Mouse (Mus musculus) cerebellum, postnatal 25 days (tissue): ENCODE results near the gene Atad1.

Experiments
- DNase-seq, 2 experiments: peaks; one replicate each; pipeline ENCODE4 v3.0.0; 2021; ENCODE audit warnings: mixed read lengths in 2 of 2

Atad1 gene

GRCm38 (mm10) chr19:32665243-32665642, 74.3 kb downstream of the Atad1 start:
- DNase-seq: no peak

- DNase-seq: no peak
Observed at GRCm38 (mm10) chr19:32662936-32663335, 76.7 kb downstream of the Atad1 start.

DNA sequence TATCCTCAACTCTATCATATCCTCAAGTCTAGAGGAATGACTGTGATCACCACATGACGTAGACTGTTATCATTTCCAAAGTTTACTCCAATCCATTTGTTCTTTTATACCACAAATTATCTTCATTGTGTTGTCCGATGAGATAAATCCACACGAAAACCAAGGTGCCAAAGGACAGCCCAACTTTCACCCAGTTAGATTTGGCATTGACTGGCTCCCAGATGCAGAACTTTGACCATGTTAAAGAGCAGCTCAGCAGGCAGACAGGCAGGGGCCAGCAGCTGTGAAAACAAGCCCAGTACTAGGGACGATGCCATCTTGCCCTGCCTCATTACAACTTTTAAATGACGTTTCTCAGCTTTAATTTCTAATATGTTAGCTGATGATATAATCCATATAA, 80.2 kb downstream of the Atad1 start:
- DNase-seq: no peak

DNA sequence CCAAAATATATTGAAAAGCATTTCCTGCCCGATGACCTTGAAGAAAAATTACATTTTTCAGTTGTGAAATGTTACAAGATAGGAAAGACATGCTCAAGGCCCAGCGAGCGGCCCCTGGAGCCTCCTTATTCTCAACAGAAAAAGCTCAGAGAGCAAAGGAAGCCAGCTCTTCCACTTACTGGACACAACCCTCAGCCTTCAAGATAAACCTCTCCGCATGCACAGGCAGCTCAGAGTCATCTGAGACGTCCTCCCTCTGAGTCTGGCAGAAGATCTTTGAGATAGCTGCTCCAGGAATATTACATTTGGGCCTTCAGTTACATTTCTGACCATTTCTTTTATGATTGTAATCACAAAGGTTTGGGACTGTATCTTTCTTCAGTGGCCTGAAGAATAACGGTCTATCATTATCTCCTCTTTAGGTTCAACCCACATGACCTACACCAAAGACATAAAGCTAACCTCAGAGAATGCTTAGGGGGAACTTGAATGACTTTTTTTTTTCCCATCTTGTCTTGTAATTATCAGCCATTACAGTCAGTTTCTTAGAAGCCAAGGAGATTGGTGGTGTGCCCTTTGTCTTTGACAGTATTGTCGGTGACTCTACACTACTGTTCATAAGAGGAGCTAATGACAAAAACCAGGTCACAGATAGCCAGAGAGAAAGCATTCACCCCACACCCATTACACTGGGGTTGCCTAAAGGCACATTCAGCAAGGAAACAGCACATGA, 85.8 kb downstream of the Atad1 start:
- DNase-seq: no peak

DNA sequence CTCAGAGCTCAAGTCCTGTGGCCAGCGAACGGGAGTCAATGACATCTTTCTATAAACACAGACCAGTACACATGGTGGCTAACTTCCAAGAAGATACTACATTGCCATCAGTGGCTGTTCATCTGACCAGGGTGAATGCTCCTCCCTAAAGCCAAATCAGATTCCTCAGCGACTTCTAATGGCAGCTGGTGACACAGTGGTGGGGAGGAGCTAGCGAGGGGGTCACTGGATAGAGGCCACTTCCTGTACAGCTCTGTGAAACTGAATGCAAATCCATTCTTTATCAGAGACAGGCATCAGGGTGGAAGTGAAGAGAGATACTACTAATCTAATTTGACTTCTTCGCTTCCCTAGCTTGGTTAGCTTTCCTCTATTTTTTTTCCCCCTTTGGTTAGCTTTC, 86.5 kb downstream of the Atad1 start:
- DNase-seq: no peak

DNA sequence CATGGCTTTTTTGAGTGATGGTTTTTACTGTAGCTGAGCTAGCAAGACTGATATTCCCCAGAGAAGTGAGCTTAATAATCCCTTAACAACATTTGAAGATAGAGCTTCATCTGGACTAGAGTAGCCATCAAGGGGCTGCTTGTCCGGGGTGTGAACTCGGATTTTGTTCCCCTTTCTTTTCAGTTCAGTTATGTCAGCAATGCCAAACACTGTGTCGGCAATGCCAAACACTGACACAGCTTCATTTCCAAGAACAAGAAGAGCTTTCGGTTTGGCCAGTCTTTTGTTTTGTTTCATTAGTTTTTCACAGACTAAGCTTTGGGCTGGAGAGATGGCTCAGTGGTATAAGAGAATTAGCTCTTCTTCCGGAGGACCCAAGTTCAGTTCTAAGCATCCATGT, 88.5 kb downstream of the Atad1 start:
- DNase-seq: no peak

- DNase-seq: no peak
Observed at GRCm38 (mm10) chr19:32648019-32648571, 91.5 kb downstream of the Atad1 start.

- no peak for DNase-seq
Observed at GRCm38 (mm10) chr19:32646382-32646781, 93.2 kb downstream of the Atad1 start.

DNA sequence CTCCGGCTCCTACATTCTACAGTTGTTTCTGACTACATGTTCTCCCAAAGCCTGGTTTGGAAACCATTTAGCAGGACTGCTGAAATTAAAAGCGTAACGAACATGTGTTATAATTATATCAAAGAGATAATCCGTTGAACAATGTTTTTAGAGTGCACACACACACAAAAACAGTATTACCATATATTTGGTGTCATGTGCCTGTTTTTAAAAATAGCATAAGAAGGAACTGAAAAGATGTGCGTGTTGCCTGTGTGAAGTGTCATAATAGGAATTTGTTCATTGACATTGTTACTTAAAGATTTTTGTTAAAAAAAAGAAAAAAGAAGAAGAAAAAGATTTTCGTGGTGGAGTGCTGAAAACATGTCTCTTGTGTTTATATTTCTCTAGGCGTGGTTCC, 93.6 kb downstream of the Atad1 start:
- no peak for DNase-seq

DNA sequence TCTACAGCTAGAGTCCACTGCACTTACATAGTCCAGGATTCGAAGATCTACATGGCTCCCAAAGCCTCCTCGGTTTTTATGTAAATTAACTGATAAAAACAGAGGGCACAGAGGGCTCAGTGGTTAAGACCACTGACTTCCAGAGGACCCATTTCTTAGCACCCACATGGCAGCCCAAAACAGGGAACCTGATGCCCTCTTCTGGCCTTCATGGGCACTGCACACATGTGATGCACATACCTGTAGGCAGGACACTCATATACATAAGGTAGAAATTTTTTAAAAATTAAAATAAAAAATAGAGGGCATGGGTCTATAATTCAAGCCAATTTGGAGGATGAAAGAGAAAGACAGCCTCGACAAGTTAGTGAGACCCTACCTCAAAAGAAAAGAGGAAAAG, 95.9 kb downstream of the Atad1 start:
- no peak for DNase-seq

- DNase-seq: no peak
Observed at GRCm38 (mm10) chr19:32641995-32642394, 97.6 kb downstream of the Atad1 start.

DNA sequence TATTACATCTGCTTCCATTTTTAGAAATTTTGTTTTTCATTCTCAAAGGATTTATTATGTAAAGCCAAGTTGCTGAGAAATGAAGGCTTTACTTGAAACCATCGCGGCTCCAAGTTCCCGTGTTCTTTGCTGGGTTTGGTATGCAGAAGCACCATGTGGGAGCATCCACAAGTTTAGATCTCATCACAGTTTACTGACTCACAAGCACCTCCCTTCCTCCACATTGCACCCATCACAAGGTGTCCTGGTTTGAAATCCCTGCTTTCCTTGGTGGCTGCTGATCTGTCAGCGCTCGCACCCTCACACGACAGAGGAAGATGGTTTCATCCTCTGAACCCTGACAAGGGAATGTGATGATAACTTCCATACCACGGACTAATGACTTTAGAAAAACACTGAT, 98.1 kb downstream of the Atad1 start:
- DNase-seq: no peak

GRCm38 (mm10) chr19:32638276-32638903, 101.2 kb downstream of the Atad1 start:
- DNase-seq: no peak

GRCm38 (mm10) chr19:32637357-32638275, 102.0 kb downstream of the Atad1 start:
- DNase-seq: no peak

GRCm38 (mm10) chr19:32634916-32635315, 104.7 kb downstream of the Atad1 start:
- no peak for DNase-seq

DNA sequence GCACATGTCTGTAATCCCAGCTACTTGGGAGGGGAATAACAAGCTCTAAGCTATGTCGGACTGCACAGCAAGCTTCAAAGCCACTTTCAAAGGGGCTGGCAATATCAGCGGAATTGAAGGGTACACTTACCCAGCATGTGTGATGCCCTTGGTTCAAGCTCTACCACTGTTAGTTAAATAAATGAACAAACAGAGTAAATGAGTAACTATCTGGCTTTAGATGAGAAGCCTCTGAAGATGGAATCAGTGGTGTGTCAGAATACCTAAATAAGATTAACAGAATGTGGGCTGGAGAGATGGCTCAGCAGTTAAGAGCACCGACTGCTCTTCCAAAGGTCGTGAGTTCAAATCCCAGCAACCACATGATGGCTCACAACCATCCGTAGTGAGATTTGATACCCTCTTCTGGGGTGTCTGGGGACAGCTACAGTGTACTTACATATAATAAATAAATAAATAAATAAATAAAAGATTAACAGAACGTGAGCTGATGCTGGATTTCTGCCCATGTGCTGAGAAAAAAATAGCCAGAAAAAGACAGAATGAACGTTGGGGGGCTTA, 110.9 kb downstream of the Atad1 start:
- no peak for DNase-seq

- no peak for DNase-seq
Observed at GRCm38 (mm10) chr19:32627631-32628030, 112.0 kb downstream of the Atad1 start.

DNA sequence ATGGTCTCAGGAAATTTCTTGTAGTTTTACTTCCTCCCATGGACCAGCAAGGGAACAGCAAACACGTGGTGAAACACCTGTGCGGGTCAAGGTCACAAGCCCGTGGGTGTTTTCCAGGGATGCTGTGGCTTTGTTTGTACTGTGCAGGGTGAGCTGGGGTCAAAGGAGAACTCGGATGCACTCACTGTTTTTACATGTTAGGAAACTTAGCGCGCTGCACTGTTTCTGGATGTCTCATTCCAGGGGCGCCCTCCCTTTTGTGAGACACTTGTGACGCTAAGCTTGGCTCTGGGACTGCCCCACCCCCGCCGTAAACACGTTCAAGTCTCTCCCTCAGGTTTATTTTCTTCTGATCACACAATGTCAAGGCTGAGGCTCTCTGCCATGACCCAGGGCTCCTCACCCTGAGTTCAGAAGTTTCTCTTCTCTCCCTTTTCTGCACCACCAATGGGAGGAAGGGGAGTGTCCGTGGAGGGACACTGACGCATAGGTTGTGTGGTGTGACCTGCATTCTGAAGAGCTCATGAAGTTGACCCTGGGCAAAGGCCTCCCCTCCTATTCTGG, 112.7 kb downstream of the Atad1 start:
- no peak for DNase-seq

DNA sequence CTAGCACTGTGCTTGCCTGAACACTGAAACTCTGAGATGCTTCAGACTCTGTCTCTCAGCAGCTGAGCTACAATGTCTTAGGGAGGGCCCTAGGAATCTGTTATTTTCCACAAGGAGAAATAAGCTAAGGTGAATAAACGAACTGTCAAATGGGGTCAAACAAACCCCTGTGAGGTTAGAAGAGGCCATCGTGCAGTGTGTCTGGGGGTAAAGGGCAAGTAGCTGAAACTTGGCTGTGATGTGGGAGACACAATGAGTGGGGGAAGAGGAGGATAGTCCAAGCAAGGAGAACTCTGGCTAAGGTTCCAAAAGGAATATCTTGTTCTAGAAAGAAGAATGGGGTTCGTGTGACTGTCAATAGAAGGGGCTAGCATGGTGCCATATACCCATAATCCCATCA, 117.4 kb downstream of the Atad1 start:
- DNase-seq: no peak
